Comparison of ENCODE assay signal across 22 mouse cellular contexts in genomic region chr11:106479619-106480529, GRCm38 (mm10). TPM values are rescaled to one million over a fixed set of nuclear protein-coding genes. Genes with fewer than 3 reads are reported as not detected.
DNase-seq lines count a peak whose midpoint lies in the region; ATAC-seq and TF ChIP-seq lines count a peak whose summit lies in the region.
"Had no signal": no experiment of that assay in that cellular context is flagged by ENCODE, and none has a peak within 500 bp of the region (broad histone marks: within the 10 kb centered on the region; RNA-seq: fewer than 3 reads in every experiment).

No protein-coding gene starts in this region.

- H3K9me3 ChIP-seq in liver, embryonic 15.5 days (replicated peaks) = no peaks in the 10 kb centered on the region
- no peaks in the 10 kb centered on the region for H3K9me3 ChIP-seq in liver, embryonic 12.5 days (replicated peaks)
- H3K9me3 ChIP-seq in liver, embryonic 16.5 days (replicated peaks; ENCODE audit: control insufficient read depth, low read length) = no peaks in the 10 kb centered on the region
- H3K9me3 ChIP-seq: embryonic facial prominence, embryonic 13.5 days; G1E; hindbrain, embryonic 13.5 days; limb, embryonic 12.5 days had no signal

- ATAC-seq in liver, embryonic 15.5 days (ENCODE audit: insufficient read depth) = 0 out of 2 replicates have a peak, but pooled peaks have one; percentile 40
- no peak for ATAC-seq in liver, embryonic 12.5 days
- ATAC-seq in liver, embryonic 16.5 days (ENCODE audit: low read depth) = peak; percentile 48
- ATAC-seq: CD4-positive, CD25-positive, alpha-beta regulatory T cell, adult 4 months; forebrain, embryonic 14.5 days; inflammation-experienced regulatory T-cells, adult 6 months; midbrain, embryonic 16.5 days had no signal

- H3K4me2 ChIP-seq in liver, embryonic 15.5 days = no peak overlapping the region
- no peak overlapping the region for H3K4me2 ChIP-seq in liver, embryonic 12.5 days
- no peak overlapping the region for H3K4me2 ChIP-seq in liver, embryonic 16.5 days (ENCODE audit: low read depth, low read length)
- H3K4me2 ChIP-seq in myocyte (ENCODE audit: low read depth) = peak overlapping the region; percentile 74
- H3K4me2 ChIP-seq: embryonic facial prominence, embryonic 13.5 days; hindbrain, embryonic 13.5 days; limb, embryonic 12.5 days; lung, embryonic 14.5 days had no signal

- 56% methylated on average over 9 of the region's 9 CpGs for WGBS in liver, embryonic 15.5 days (ENCODE audit: insufficient replicate concordance)
- WGBS in liver, embryonic 12.5 days (ENCODE audit: insufficient replicate concordance) = 58% methylated on average over 9 of the region's 9 CpGs
- 57% methylated on average over 9 of the region's 9 CpGs for WGBS in liver, embryonic 16.5 days (ENCODE audit: insufficient replicate concordance)

- no peak for DNase-seq in heart, postnatal 25 days (ENCODE audit: low spot score)
- DNase-seq in embryo, embryonic 10.5 days (ENCODE audit: low spot score) = no peak
- DNase-seq: cerebellum, adult 8-10 months; gastrocnemius, postnatal 25 days; kidney, adult 9 months; lung, embryonic 14.5 days; right cerebral cortex, adult 18-20 months; spleen, adult 18-20 months; thymus, postnatal 36 days had no signal

- no peak overlapping the region for H3K9ac ChIP-seq in liver, embryonic 15.5 days
- no peak overlapping the region for H3K9ac ChIP-seq in liver, embryonic 12.5 days
- no peak overlapping the region for H3K9ac ChIP-seq in liver, embryonic 16.5 days (ENCODE audit: low read depth, low read length)
- H3K9ac ChIP-seq: embryonic facial prominence, embryonic 13.5 days; hindbrain, embryonic 13.5 days; limb, embryonic 12.5 days; lung, embryonic 14.5 days had no signal

- TF ChIP-seq CTCF in bone marrow macrophage, adult 2 months (IDR thresholded peaks at IDR 0.05; ENCODE audit: low read depth, low read length) = no peak

- peak overlapping the region; percentile 29; the same call in 1 of the 2 replicates for H3K27ac ChIP-seq in liver, embryonic 15.5 days (replicated peaks)
- no peak overlapping the region for H3K27ac ChIP-seq in liver, embryonic 12.5 days
- H3K27ac ChIP-seq in bone marrow macrophage, adult 2 months (ENCODE audit: insufficient read depth, low read depth, low read length) = peak overlapping the region; percentile 17; the same call in 1 of the 2 replicates
- no peak overlapping the region for H3K27ac ChIP-seq in liver, embryonic 16.5 days (ENCODE audit: low read length)
- H3K27ac ChIP-seq: embryonic facial prominence, embryonic 13.5 days; hindbrain, embryonic 13.5 days; limb, embryonic 12.5 days had no signal

- H3ac ChIP-seq in myocyte (ENCODE audit: control insufficient read depth, insufficient read length) = no peak overlapping the region

- no peak for TF ChIP-seq POLR2A in bone marrow macrophage, adult 2 months (IDR thresholded peaks at IDR 0.05; ENCODE audit: borderline replicate concordance, low read depth, low read length)
- no peak for TF ChIP-seq POLR2A in myocyte (IDR thresholded peaks at IDR 0.05; ENCODE audit: insufficient read length, low read depth)

- H3K4me1 ChIP-seq in liver, embryonic 15.5 days (replicated peaks) = peaks cover 43% of the 10 kb centered on the region
- peaks cover 60% of the 10 kb centered on the region for H3K4me1 ChIP-seq in liver, embryonic 12.5 days
- H3K4me1 ChIP-seq in bone marrow macrophage, adult 2 months (ENCODE audit: control insufficient read depth, insufficient read depth, low read length) = peaks cover 57% of the 10 kb centered on the region
- peaks cover 26% of the 10 kb centered on the region for H3K4me1 ChIP-seq in liver, embryonic 16.5 days (ENCODE audit: control insufficient read depth, low read depth, low read length)
- H3K4me1 ChIP-seq: limb, embryonic 12.5 days had no signal

- no peaks in the 10 kb centered on the region for H3K27me3 ChIP-seq in liver, embryonic 15.5 days
- no peaks in the 10 kb centered on the region for H3K27me3 ChIP-seq in liver, embryonic 12.5 days (replicated peaks)
- H3K27me3 ChIP-seq in liver, embryonic 16.5 days (ENCODE audit: control insufficient read depth, insufficient read depth, low read depth, low read length) = no peaks in the 10 kb centered on the region
- no peaks in the 10 kb centered on the region for H3K27me3 ChIP-seq in myocyte (ENCODE audit: control insufficient read depth, insufficient read depth, insufficient read length)
- H3K27me3 ChIP-seq: embryonic facial prominence, embryonic 13.5 days; hindbrain, embryonic 13.5 days; limb, embryonic 12.5 days had no signal

- no peak overlapping the region for H3K4me3 ChIP-seq in liver, embryonic 15.5 days (replicated peaks)
- H3K4me3 ChIP-seq in liver, embryonic 12.5 days = no peak overlapping the region
- H3K4me3 ChIP-seq in bone marrow macrophage, adult 2 months (ENCODE audit: insufficient read depth, low read length) = no peak overlapping the region
- no peak overlapping the region for H3K4me3 ChIP-seq in liver, embryonic 16.5 days (ENCODE audit: low read depth, low read length)
- H3K4me3 ChIP-seq in myocyte = no peak overlapping the region
- H3K4me3 ChIP-seq: embryonic facial prominence, embryonic 13.5 days; hindbrain, embryonic 13.5 days; limb, embryonic 12.5 days had no signal

- H3K79me2 ChIP-seq in myocyte (ENCODE audit: control insufficient read depth, insufficient read depth) = peaks cover 99% of the 10 kb centered on the region

- no peaks in the 10 kb centered on the region for H3K36me3 ChIP-seq in liver, embryonic 15.5 days (replicated peaks)
- no peaks in the 10 kb centered on the region for H3K36me3 ChIP-seq in liver, embryonic 12.5 days
- H3K36me3 ChIP-seq in liver, embryonic 16.5 days (ENCODE audit: control insufficient read depth, insufficient read depth) = no peaks in the 10 kb centered on the region
- no peaks in the 10 kb centered on the region for H3K36me3 ChIP-seq in myocyte (ENCODE audit: control insufficient read depth, insufficient read depth)
- H3K36me3 ChIP-seq: embryonic facial prominence, embryonic 13.5 days; hindbrain, embryonic 13.5 days; limb, embryonic 12.5 days had no signal

- intact Hi-C loops in heart, postnatal 25 days (cut with DNase I) = no loop called here

TF ChIP-seq in myocyte, 11 proteins besides CTCF, POLR2A, EP300 and RAD21:
- TF ChIP-seq MAX (IDR thresholded peaks at IDR 0.05; ENCODE audit: low read depth) (no peak), MYOG (IDR thresholded peaks at IDR 0.05; ENCODE audit: control insufficient read depth in 1 of 3, insufficient read depth in 1 of 3, insufficient read length in 2 of 3, low read depth in 2 of 3) (no peak), POLR2AphosphoS2 (IDR thresholded peaks at IDR 0.05; ENCODE audit: insufficient read length, low read depth) (no peak), USF1 (IDR thresholded peaks at IDR 0.05; ENCODE audit: low read depth) (no peak), E2F4 (IDR thresholded peaks at IDR 0.05; ENCODE audit: insufficient read depth) (no peak), TCF12 (IDR thresholded peaks at IDR 0.05; ENCODE audit: insufficient read depth, poor library complexity, severe bottlenecking) (no peak), SRF (IDR thresholded peaks at IDR 0.05; ENCODE audit: control insufficient read depth, insufficient read length, low read depth) (no peak), TCF3 (IDR thresholded peaks at IDR 0.05; ENCODE audit: insufficient read length, low read depth) (no peak), CEBPB (IDR thresholded peaks at IDR 0.05; ENCODE audit: insufficient read depth, poor library complexity, severe bottlenecking) (no peak), REST (IDR thresholded peaks at IDR 0.05; ENCODE audit: insufficient read depth, insufficient read length) (no peak), MYOD1 (IDR thresholded peaks at IDR 0.05; ENCODE audit: control insufficient read depth in 1 of 3, insufficient read length in 2 of 3, low read depth in 2 of 3) (no peak)

RNA-seq across cellular contexts. Expression of gene Ern1, which starts 7.8 kb away (rescaled TPM):
- 4.1 and 5.8 TPM in 2 replicates for polyA plus RNA-seq in liver, embryonic 15.5 days (2015; fragmentation: Nextera tagmentation; extraction: Ambion mirVana)
- 6.7 and 6.8 TPM in 2 replicates for polyA plus RNA-seq in liver, embryonic 12.5 days (2016; fragmentation: Nextera tagmentation; extraction: Ambion mirVana)
- 27.5 and 27.8 TPM in 2 replicates for polyA plus RNA-seq in bone marrow macrophage, adult 2 months (2012; ENCODE audit: insufficient read depth, insufficient read length, missing spikeins)
- polyA plus RNA-seq in liver, embryonic 16.5 days (2015; fragmentation: Nextera tagmentation; extraction: Ambion mirVana) = 4.7 and 5.2 TPM in 2 replicates
- 20.4 TPM for polyA plus RNA-seq in myocyte (2012; fragmentation: generic; extraction: Trizol)
- total RNA-seq in heart, postnatal 25 days (2021) = 10 to 100 TPM; 10.0 to 10.2 TPM

Comparison
In these comparisons a context has a peak if more than half of its experiments do, and no peak if none do; other contexts are left out.
1. H3K27ac ChIP-seq: peak in liver, embryonic 15.5 days (single experiment) and bone marrow macrophage, adult 2 months (single experiment); none in liver, embryonic 12.5 days (single experiment) and liver, embryonic 16.5 days (single experiment).